Mouse (Mus musculus) liver, postnatal 0 days (tissue): ENCODE results near the gene 4930470P17Rik.

Experiments used
- CTCF ChIP-seq: sonication (generic); IDR thresholded peaks from 2 replicates; pipeline ENCODE4 v1.5.1; 2016; ENCODE audit warnings: antibody characterized with exemption, low read depth
- EP300 ChIP-seq: IDR thresholded peaks from 2 replicates; pipeline ENCODE4 v1.6.1; 2016; ENCODE audit warnings: antibody characterized with exemption, low read depth, mild to moderate bottlenecking

GRCm38 (mm10) chr2:170648542-170648941, 46.7 kb upstream of the 4930470P17Rik start:
- no peak for TF ChIP-seq EP300
- TF ChIP-seq CTCF = no peak
